In the genomic region with DNA sequence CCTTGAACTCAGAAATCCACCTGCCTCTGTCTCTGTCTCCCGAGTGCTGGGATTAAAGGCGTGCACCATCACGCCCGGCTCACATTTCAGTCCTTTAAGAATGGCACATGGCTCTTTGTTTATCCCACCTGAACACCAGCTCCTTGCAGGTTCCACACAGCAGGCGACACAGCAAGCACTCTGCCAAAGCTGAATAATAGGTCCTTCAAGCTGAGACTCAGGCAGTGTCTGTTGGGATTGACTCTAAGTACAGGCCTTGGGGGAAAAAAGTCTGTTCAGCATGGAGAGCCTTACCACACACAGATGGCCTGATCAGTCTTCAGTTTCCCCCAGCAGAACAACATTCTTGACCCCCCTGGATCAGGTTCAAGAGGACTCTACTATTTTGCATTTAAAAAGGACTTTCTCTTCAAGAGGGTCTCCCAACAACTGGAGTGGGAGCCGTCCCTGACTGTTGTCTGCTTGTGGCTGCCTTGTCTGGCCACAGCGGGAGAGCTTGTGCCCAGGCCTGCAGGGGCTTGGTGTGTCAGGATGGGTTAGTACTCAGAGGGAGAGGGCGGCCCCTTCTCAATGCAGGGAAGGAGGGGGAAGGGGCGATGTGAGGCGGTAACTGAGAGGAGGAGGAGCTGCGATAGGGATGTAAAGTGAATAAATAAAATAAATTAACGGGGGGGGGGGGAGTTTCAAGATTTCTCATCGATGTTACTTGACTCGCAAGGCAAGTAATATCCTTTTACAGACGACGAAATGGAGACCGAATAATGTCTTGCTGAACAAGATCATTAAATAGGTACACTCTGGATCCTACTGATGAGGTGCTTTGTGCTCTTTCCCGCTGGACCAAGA, we compare ENCODE assay signal across 12 mouse cellular contexts. TPM values are rescaled to one million over a fixed set of nuclear protein-coding genes. Genes with fewer than 3 reads are reported as not detected.
DNase-seq lines count a peak whose midpoint lies in the region; ATAC-seq lines count a peak whose summit lies in the region.
"Had no signal": no experiment of that assay in that cellular context is flagged by ENCODE, and none has a peak within 500 bp of the region (broad histone marks: within the 10 kb centered on the region; RNA-seq: fewer than 3 reads in every experiment).

No protein-coding gene starts in this region.

- no peak overlapping the region for H3K27ac ChIP-seq in heart, embryonic 13.5 days (replicated peaks)
- no peak overlapping the region for H3K27ac ChIP-seq in embryonic facial prominence, embryonic 15.5 days (replicated peaks)
- peak overlapping the region; percentile 33; the same call in 1 of the 2 replicates for H3K27ac ChIP-seq in midbrain, embryonic 10.5 days (replicated peaks)
- H3K27ac ChIP-seq: liver, embryonic 15.5 days had no signal

- no peaks in the 10 kb centered on the region for H3K9me3 ChIP-seq in heart, embryonic 13.5 days
- no peaks in the 10 kb centered on the region for H3K9me3 ChIP-seq in embryonic facial prominence, embryonic 15.5 days (replicated peaks)
- no peaks in the 10 kb centered on the region for H3K9me3 ChIP-seq in midbrain, embryonic 10.5 days (replicated peaks)
- H3K9me3 ChIP-seq: liver, embryonic 15.5 days had no signal

- no peak overlapping the region for H3K9ac ChIP-seq in heart, embryonic 13.5 days
- no peak overlapping the region for H3K9ac ChIP-seq in embryonic facial prominence, embryonic 15.5 days
- H3K9ac ChIP-seq: liver, embryonic 15.5 days had no signal

- 11% methylated on average over 16 of the region's 18 CpGs for WGBS in heart, embryonic 13.5 days
- 7% methylated on average over 18 of the region's 18 CpGs for WGBS in embryonic facial prominence, embryonic 15.5 days
- WGBS in midbrain, embryonic 10.5 days = 1% methylated on average over 18 of the region's 18 CpGs

- DNase-seq in heart, adult 18-20 months = no peak
- DNase-seq in ES-CJ7 (ENCODE audit: low read depth, low spot score) = peak; percentile 90
- peak; percentile 77 for DNase-seq in midbrain, embryonic 10.5 days (ENCODE audit: low spot score)
- DNase-seq in left cerebral cortex, postnatal 10 days (ENCODE audit: extremely low spot score in 1 of 2, low spot score in 2 of 2) = no peak
- no peak for DNase-seq in spleen, postnatal 10 days (ENCODE audit: low spot score in 2 of 2)
- DNase-seq: adrenal gland, adult 8-10 months had no signal

- ATAC-seq in heart, embryonic 13.5 days (ENCODE audit: extremely low read depth, insufficient number of reproducible peaks, low FRiP score, low TSS enrichment) = no peak
- no peak for ATAC-seq in embryonic facial prominence, embryonic 15.5 days (ENCODE audit: insufficient number of reproducible peaks, low FRiP score, low TSS enrichment, low read depth)
- ATAC-seq in monocyte, adult 5-6 weeks (replicated peaks; ENCODE audit: insufficient number of reproducible peaks, low FRiP score, low TSS enrichment, poor library complexity, severe bottlenecking) = no peak

- peaks cover 91% of the 10 kb centered on the region for H3K27me3 ChIP-seq in heart, embryonic 13.5 days (replicated peaks)
- peaks cover 58% of the 10 kb centered on the region for H3K27me3 ChIP-seq in embryonic facial prominence, embryonic 15.5 days
- peaks cover 95% of the 10 kb centered on the region for H3K27me3 ChIP-seq in midbrain, embryonic 10.5 days (ENCODE audit: low read depth, poor library complexity, severe bottlenecking)

- peak overlapping the region; percentile 99; the same call in 1 of the 2 replicates for H3K4me2 ChIP-seq in heart, embryonic 13.5 days
- 0 out of 2 replicates have a peak overlapping the region, but pooled peaks have one; percentile 99 for H3K4me2 ChIP-seq in embryonic facial prominence, embryonic 15.5 days (replicated peaks)

- peaks cover 38% of the 10 kb centered on the region for H3K4me1 ChIP-seq in heart, embryonic 13.5 days
- peaks cover 41% of the 10 kb centered on the region for H3K4me1 ChIP-seq in embryonic facial prominence, embryonic 15.5 days
- peaks cover 49% of the 10 kb centered on the region for H3K4me1 ChIP-seq in midbrain, embryonic 10.5 days

- no peaks in the 10 kb centered on the region for H3K36me3 ChIP-seq in heart, embryonic 13.5 days
- no peaks in the 10 kb centered on the region for H3K36me3 ChIP-seq in embryonic facial prominence, embryonic 15.5 days
- H3K36me3 ChIP-seq in midbrain, embryonic 10.5 days = no peaks in the 10 kb centered on the region
- H3K36me3 ChIP-seq: liver, embryonic 15.5 days had no signal

- H3K4me3 ChIP-seq in heart, embryonic 13.5 days = no peak overlapping the region
- H3K4me3 ChIP-seq in embryonic facial prominence, embryonic 15.5 days (replicated peaks) = no peak overlapping the region
- peak overlapping the region; percentile 61 for H3K4me3 ChIP-seq in midbrain, embryonic 10.5 days
- H3K4me3 ChIP-seq: liver, embryonic 15.5 days had no signal

- intact Hi-C loops in left cerebral cortex, postnatal 10 days (cut with DNase I) = loop anchor here (5.0 kb wide), 1 partner anchor 46 kb away; no protein-coding TSS in a partner anchor

RNA-seq across cellular contexts. Expression of a gene that starts 1.8 kb away (rescaled TPM):
- 0.20 and 0.24 TPM in 2 replicates for polyA plus RNA-seq in heart, embryonic 13.5 days (2015; fragmentation: Nextera tagmentation; extraction: Ambion mirVana)
- total RNA-seq in heart, adult 18-20 months (2021) = under 1 TPM in 1 of 2 experiments, not detected in 1; 0.21 TPM
- 10.8 and 26.9 TPM in 2 replicates for polyA plus RNA-seq in embryonic facial prominence, embryonic 15.5 days (2015; fragmentation: Nextera tagmentation; extraction: Ambion mirVana)
- 0.21 and 0.79 TPM in 2 replicates for polyA plus RNA-seq in midbrain, embryonic 10.5 days (2016; fragmentation: Nextera tagmentation; extraction: Ambion mirVana)
- total RNA-seq in monocyte, adult 5-6 weeks (2017) = 0.48 to 1.8 TPM (median 0.49 TPM) in 3 replicates
- 1 to 10 TPM in 1 of 2 experiments, under 1 TPM in 1; 0.97 to 1.5 TPM for total RNA-seq in left cerebral cortex, postnatal 10 days (2021)

RNA-seq across cellular contexts. Expression of a gene that starts 7.8 kb away (rescaled TPM):
- not detected in 2 replicates for polyA plus RNA-seq in heart, embryonic 13.5 days (2015; fragmentation: Nextera tagmentation; extraction: Ambion mirVana)
- total RNA-seq in heart, adult 18-20 months (2021) = not detected
- 5.6 and 14.0 TPM in 2 replicates for polyA plus RNA-seq in embryonic facial prominence, embryonic 15.5 days (2015; fragmentation: Nextera tagmentation; extraction: Ambion mirVana)
- polyA plus RNA-seq in midbrain, embryonic 10.5 days (2016; fragmentation: Nextera tagmentation; extraction: Ambion mirVana) = 0.25 TPM in 1 of 2 replicates, not detected in the other
- total RNA-seq in monocyte, adult 5-6 weeks (2017) = not detected in 3 replicates
- total RNA-seq in left cerebral cortex, postnatal 10 days (2021) = under 1 TPM; 0.13 to 0.24 TPM
- total RNA-seq: heart, adult 8-10 months had no signal
- polyA plus RNA-seq: large intestine, adult 2 months; liver, embryonic 15.5 days had no signal

RNA-seq across cellular contexts. Expression of a gene that starts 49.1 kb away (rescaled TPM):
- not detected in 2 replicates for polyA plus RNA-seq in heart, embryonic 13.5 days (2015; fragmentation: Nextera tagmentation; extraction: Ambion mirVana)
- total RNA-seq in heart, adult 18-20 months (2021) = not detected
- 3.1 and 8.1 TPM in 2 replicates for polyA plus RNA-seq in embryonic facial prominence, embryonic 15.5 days (2015; fragmentation: Nextera tagmentation; extraction: Ambion mirVana)
- polyA plus RNA-seq in midbrain, embryonic 10.5 days (2016; fragmentation: Nextera tagmentation; extraction: Ambion mirVana) = 0.17 TPM in 1 of 2 replicates, not detected in the other
- 1.0 to 11.5 TPM (median 6.1 TPM) in 3 replicates for total RNA-seq in monocyte, adult 5-6 weeks (2017)
- not detected for total RNA-seq in left cerebral cortex, postnatal 10 days (2021)
- total RNA-seq: adrenal gland, adult 8-10 months; heart, adult 8-10 months had no signal
- polyA plus RNA-seq: liver, embryonic 15.5 days had no signal

RNA-seq across cellular contexts. Expression of a gene that starts 58.6 kb away (rescaled TPM):
- polyA plus RNA-seq in heart, embryonic 13.5 days (2015; fragmentation: Nextera tagmentation; extraction: Ambion mirVana) = 13.1 and 15.7 TPM in 2 replicates
- 10 to 100 TPM; 15.0 to 15.6 TPM for total RNA-seq in heart, adult 18-20 months (2021)
- 22.1 and 22.4 TPM in 2 replicates for polyA plus RNA-seq in embryonic facial prominence, embryonic 15.5 days (2015; fragmentation: Nextera tagmentation; extraction: Ambion mirVana)
- 32.5 and 34.1 TPM in 2 replicates for polyA plus RNA-seq in midbrain, embryonic 10.5 days (2016; fragmentation: Nextera tagmentation; extraction: Ambion mirVana)
- total RNA-seq in monocyte, adult 5-6 weeks (2017) = 20.5 to 31.6 TPM (median 22.8 TPM) in 3 replicates
- 10 to 100 TPM; 21.8 to 24.0 TPM for total RNA-seq in left cerebral cortex, postnatal 10 days (2021)

RNA-seq across cellular contexts. Expression of a gene that starts 58.6 kb away (rescaled TPM):
- polyA plus RNA-seq in heart, embryonic 13.5 days (2015; fragmentation: Nextera tagmentation; extraction: Ambion mirVana) = 42.2 and 43.6 TPM in 2 replicates
- 10 to 100 TPM; 26.0 to 26.9 TPM for total RNA-seq in heart, adult 18-20 months (2021)
- 55.2 and 61.7 TPM in 2 replicates for polyA plus RNA-seq in embryonic facial prominence, embryonic 15.5 days (2015; fragmentation: Nextera tagmentation; extraction: Ambion mirVana)
- 94.7 and 98.2 TPM in 2 replicates for polyA plus RNA-seq in midbrain, embryonic 10.5 days (2016; fragmentation: Nextera tagmentation; extraction: Ambion mirVana)
- 61.4 to 92.9 TPM (median 83.6 TPM) in 3 replicates for total RNA-seq in monocyte, adult 5-6 weeks (2017)
- 10 to 100 TPM; 39.9 to 41.1 TPM for total RNA-seq in left cerebral cortex, postnatal 10 days (2021)

Comparison
In these comparisons a context has a peak if more than half of its experiments do, and no peak if none do; other contexts are left out.
1. DNase-seq: peak in ES-CJ7 (single experiment) and midbrain, embryonic 10.5 days (single experiment); none in heart, adult 18-20 months (0 of 2), left cerebral cortex, postnatal 10 days (0 of 2) and spleen, postnatal 10 days (0 of 2).